Mouse (Mus musculus) MEL (cell line): Measurements from ENCODE around the gene Gm13305.
"Not testable (repeated sequence)": the region's sequence is repeated elsewhere in the genome, so short reads cannot be mapped to it uniquely, and the experiment has no call there.

Experiments used
- CHD2 ChIP-seq: IDR thresholded peaks from 2 replicates; pipeline ENCODE4 v1.6.1; 2011; ENCODE audit warnings: low read length, improper control_type of control experiment
- CTCF ChIP-seq, 3 experiments: IDR thresholded peaks in 2 of 3; conservative IDR thresholded peaks in 1 of 3; 2 replicates each; pipeline ENCODE4 v1.5.1; 2011 to 2012; ENCODE audit warnings: low read length in 3 of 3, low read depth in 2 of 3, mild to moderate bottlenecking in 2 of 3, improper control_type of control experiment in 1 of 3, inconsistent platforms in 1 of 3, mixed read lengths in 1 of 3, moderate library complexity in 1 of 3; ENCODE audit not compliant: control insufficient read depth in 1 of 3, insufficient read depth in 1 of 3, poor library complexity in 1 of 3, severe bottlenecking in 1 of 3
- E2F4 ChIP-seq: IDR thresholded peaks from 2 replicates; pipeline ENCODE4 v1.6.1; 2011; ENCODE audit warnings: low read depth, low read length, improper control_type of control experiment, borderline replicate concordance
- EP300 ChIP-seq, 2 experiments: IDR thresholded peaks; 2 replicates each; pipeline ENCODE4 v1.6.1; 2011; ENCODE audit warnings: improper control_type of control experiment in 2 of 2, low read length in 2 of 2, low read depth in 1 of 2, mild to moderate bottlenecking in 1 of 2
- HCFC1 ChIP-seq: IDR thresholded peaks from 2 replicates; pipeline ENCODE4 v1.6.1; 2012; ENCODE audit warnings: low read depth, mild to moderate bottlenecking, inconsistent platforms, low read length, improper control_type of control experiment, moderate library complexity
- KAT2A ChIP-seq: conservative IDR thresholded peaks from 2 replicates; pipeline ENCODE4 v1.6.1; 2012; ENCODE audit warnings: low read depth, low read length, improper control_type of control experiment, inconsistent platforms
- MXI1 ChIP-seq: IDR thresholded peaks from 2 replicates; pipeline ENCODE4 v1.6.1; 2011; ENCODE audit warnings: mild to moderate bottlenecking, low read depth, low read length, improper control_type of control experiment
- POLR2A ChIP-seq, 2 experiments: IDR thresholded peaks; 2 replicates each; pipeline ENCODE4 v1.6.1; 2011 to 2012; ENCODE audit warnings: low read length in 2 of 2, mild to moderate bottlenecking in 2 of 2, control low read depth in 1 of 2, improper control_type of control experiment in 1 of 2, low read depth in 1 of 2, moderate library complexity in 1 of 2; ENCODE audit not compliant: control insufficient read depth in 1 of 2, insufficient read depth in 1 of 2, poor library complexity in 1 of 2
- POLR2AphosphoS5 ChIP-seq: IDR thresholded peaks from 2 replicates; pipeline ENCODE4 v1.6.1; 2012; ENCODE audit warnings: low read depth, borderline replicate concordance, mild to moderate bottlenecking, inconsistent platforms, low read length, moderate library complexity, mixed read lengths
- TBP ChIP-seq: IDR thresholded peaks from 2 replicates; pipeline ENCODE4 v1.8.0; 2011; ENCODE audit warnings: low read depth, low read length, improper control_type of control experiment
- TCF12 ChIP-seq: IDR thresholded peaks from 2 replicates; pipeline ENCODE4 v1.6.1; 2014; ENCODE audit warnings: low read depth, mild to moderate bottlenecking, inconsistent platforms, low read length, improper control_type of control experiment, moderate library complexity
- UBTF ChIP-seq: IDR thresholded peaks from 2 replicates; pipeline ENCODE4 v1.6.1; 2012; ENCODE audit warnings: low read depth, mild to moderate bottlenecking, inconsistent platforms, low read length, improper control_type of control experiment, moderate library complexity, borderline replicate concordance; ENCODE audit not compliant: insufficient read depth
- USF1 ChIP-seq: IDR thresholded peaks from 2 replicates; pipeline ENCODE4 v1.6.1; 2014; ENCODE audit warnings: low read depth, mild to moderate bottlenecking, inconsistent platforms, low read length, improper control_type of control experiment, moderate library complexity
- ZC3H11A ChIP-seq: IDR thresholded peaks from 2 replicates; pipeline ENCODE4 v1.6.1; 2012; ENCODE audit warnings: low read depth, mild to moderate bottlenecking, inconsistent platforms, low read length, improper control_type of control experiment

GRCm38 (mm10) chr4:42114517-42114916 lies 53.9 kb downstream of the Gm13305 start, which contains the start of gene Gm13304:
- TF ChIP-seq E2F4; KAT2A; POLR2AphosphoS5; POLR2A (IDR thresholded peaks at IDR 0.05; ENCODE audit: control insufficient read depth in 1 of 2, insufficient read depth in 1 of 2, low read depth in 1 of 2, low read length in 2 of 2, poor library complexity in 1 of 2); MXI1; UBTF; CTCF (IDR thresholded peaks at IDR 0.05 in 2 of 3, conservative IDR thresholded peaks at IDR 0.05 in 1 of 3; ENCODE audit: control insufficient read depth in 1 of 3, insufficient read depth in 1 of 3, low read depth in 2 of 3, low read length in 3 of 3, poor library complexity in 1 of 3, severe bottlenecking in 1 of 3); USF1; EP300 (IDR thresholded peaks at IDR 0.05; ENCODE audit: low read depth in 1 of 2, low read length in 2 of 2); ZC3H11A; TCF12; HCFC1; CHD2; TBP: not testable (repeated sequence)
